ENCODE assay signal across 38 mouse cellular contexts in the genomic region with DNA sequence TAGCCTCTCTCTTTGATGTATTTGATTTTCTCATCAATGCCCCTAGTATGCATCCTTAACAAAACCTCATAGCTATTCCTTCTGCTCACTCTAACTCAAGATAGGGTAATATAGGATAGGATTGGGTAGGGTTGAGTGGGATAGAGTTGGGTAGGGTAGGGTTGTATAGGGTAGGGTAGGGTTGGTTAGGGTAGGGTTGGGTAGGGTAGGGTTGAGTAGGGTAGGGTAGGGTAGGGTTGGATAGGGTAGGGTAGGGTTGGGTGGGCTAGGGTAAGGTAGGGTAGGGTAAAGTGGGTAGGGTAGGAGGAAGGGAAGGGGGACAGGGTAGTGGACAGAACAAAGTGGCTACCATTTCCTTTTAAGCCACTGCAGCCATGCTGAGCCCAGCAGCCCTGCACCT. TPM values are rescaled to one million over a fixed set of nuclear protein-coding genes. Genes with fewer than 3 reads are reported as not detected.
"Had no signal": no experiment of that assay in that cellular context is flagged by ENCODE, and none has a peak within 500 bp of the region (broad histone marks: within the 10 kb centered on the region; RNA-seq: fewer than 3 reads in every experiment).

No protein-coding gene starts in this region.

- ATAC-seq: hindbrain, embryonic 16.5 days; hindbrain, postnatal 0 days; inflammation-experienced regulatory T-cells, adult 6 months; intestine, embryonic 15.5 days; intestine, embryonic 16.5 days; intestine, postnatal 0 days had no signal

- DNase-seq: heart, postnatal 10 days; heart, postnatal 14 days; heart, postnatal 36 days; heart, postnatal 4 days; kidney, adult 11 months; kidney, adult 18-20 months; kidney, adult 2 months; kidney, adult 8-10 months; kidney, adult 9 months; kidney, postnatal 10 days; kidney, postnatal 14 days; kidney, postnatal 25 days; kidney, postnatal 36 days; kidney, postnatal 4 days; layer of hippocampus, adult 9-11 months; layer of hippocampus, postnatal 36 days had no signal

- H3K4me3 ChIP-seq: heart, embryonic 10.5 days; heart, embryonic 12.5 days; heart, embryonic 13.5 days; heart, embryonic 15.5 days; hindbrain, embryonic 10.5 days; hindbrain, embryonic 12.5 days; hindbrain, embryonic 13.5 days; hindbrain, embryonic 15.5 days; intestine, embryonic 15.5 days; kidney, embryonic 15.5 days; layer of hippocampus, adult 2 months had no signal

- H3K27ac ChIP-seq: heart, embryonic 10.5 days; heart, embryonic 13.5 days; heart, embryonic 15.5 days; hindbrain, embryonic 10.5 days; hindbrain, embryonic 12.5 days; hindbrain, embryonic 13.5 days; hindbrain, embryonic 14.5 days; hindbrain, embryonic 15.5 days; hindbrain, postnatal 0 days; intestine, embryonic 15.5 days; kidney, embryonic 15.5 days; kidney, postnatal 0 days; layer of hippocampus, adult 2 months had no signal

- H3K9ac ChIP-seq: heart, embryonic 12.5 days; heart, embryonic 13.5 days; heart, embryonic 15.5 days; hindbrain, embryonic 12.5 days; hindbrain, embryonic 13.5 days; hindbrain, embryonic 14.5 days; hindbrain, embryonic 15.5 days; intestine, embryonic 15.5 days; kidney, embryonic 15.5 days had no signal

- H3K4me1 ChIP-seq: heart, embryonic 10.5 days; heart, embryonic 12.5 days; heart, embryonic 13.5 days; heart, embryonic 15.5 days; hindbrain, embryonic 10.5 days; hindbrain, embryonic 12.5 days; hindbrain, embryonic 15.5 days; intestine, embryonic 15.5 days; kidney, embryonic 15.5 days had no signal

- H3K36me3 ChIP-seq: intestine, embryonic 15.5 days had no signal

- H3K9me3 ChIP-seq: heart, embryonic 10.5 days; heart, embryonic 12.5 days; heart, embryonic 13.5 days; heart, embryonic 15.5 days; hindbrain, embryonic 10.5 days; hindbrain, embryonic 12.5 days; hindbrain, embryonic 13.5 days; hindbrain, embryonic 15.5 days; intestine, embryonic 15.5 days; kidney, embryonic 15.5 days had no signal

- H3K4me2 ChIP-seq: heart, embryonic 11.5 days; heart, embryonic 12.5 days; heart, embryonic 13.5 days; heart, embryonic 15.5 days; hindbrain, embryonic 12.5 days; hindbrain, embryonic 13.5 days; hindbrain, embryonic 14.5 days; hindbrain, embryonic 15.5 days; intestine, embryonic 15.5 days; kidney, embryonic 15.5 days had no signal

- H3K27me3 ChIP-seq: heart, embryonic 12.5 days; heart, embryonic 13.5 days; heart, embryonic 15.5 days; hindbrain, embryonic 12.5 days; hindbrain, embryonic 13.5 days; hindbrain, embryonic 15.5 days; intestine, embryonic 15.5 days; kidney, embryonic 15.5 days had no signal

RNA-seq across cellular contexts. Expression of a gene that starts 49.8 kb away (rescaled TPM):
- total RNA-seq: hindbrain, postnatal 0 days; layer of hippocampus, postnatal 25 days had no signal
- polyA plus RNA-seq: hindbrain, embryonic 10.5 days; hindbrain, embryonic 11.5 days; hindbrain, embryonic 14.5 days; hindbrain, embryonic 15.5 days; inflammation-experienced regulatory T-cells, adult 6 months; kidney, embryonic 16.5 days had no signal
